In genomic region chr8:104539566-104539965, GRCm38 (mm10) we compare ENCODE assay signal across 16 mouse cellular contexts. TPM values are rescaled to one million over a fixed set of nuclear protein-coding genes. Genes with fewer than 3 reads are reported as not detected.
DNase-seq lines count a peak whose midpoint lies in the region; TF ChIP-seq lines count a peak whose summit lies in the region.
"Had no signal": no experiment of that assay in that cellular context is flagged by ENCODE, and none has a peak within 500 bp of the region (broad histone marks: within the 10 kb centered on the region; RNA-seq: fewer than 3 reads in every experiment).

No protein-coding gene starts in this region.

- TF ChIP-seq CTCF in cortical plate, adult 2 months (IDR thresholded peaks at IDR 0.05; ENCODE audit: extremely low read depth, insufficient read depth, low read length), result no peak

- peak; percentile 58 to 76 for DNase-seq in cerebellum, postnatal 10 days
- no peak for DNase-seq in cerebellum, adult 11-12 months
- DNase-seq in right cerebral cortex, adult 2 months (ENCODE audit: low spot score in 2 of 2), result peak; percentile 58 to 60
- no peak for DNase-seq in right cerebral cortex, postnatal 14 days
- peak; percentile 50 for DNase-seq in telencephalon, adult 2 months (ENCODE audit: low read depth, low spot score)
- no peak for DNase-seq in ovary, postnatal 36 days (ENCODE audit: low spot score)
- DNase-seq in thymus, postnatal 14 days, result no peak
- DNase-seq: gastrocnemius, postnatal 14 days; lung, postnatal 14 days; midbrain, embryonic 14.5 days; thymus, postnatal 4 days had no signal

- H3K27ac ChIP-seq in cortical plate, adult 2 months (ENCODE audit: insufficient read depth, low read length), result 0 out of 2 replicates have a peak overlapping the region, but pooled peaks have one; percentile 5
- H3K27ac ChIP-seq: liver, embryonic 12.5 days; neural tube, embryonic 12.5 days had no signal

- H3K4me1 ChIP-seq in cortical plate, adult 2 months (ENCODE audit: control insufficient read depth, insufficient read depth, low read length), result peaks cover 5% of the 10 kb centered on the region

- TF ChIP-seq POLR2A in cortical plate, adult 2 months (IDR thresholded peaks at IDR 0.05; ENCODE audit: extremely low read depth, insufficient read depth, low read length), result no peak

- no peak overlapping the region for H3K4me3 ChIP-seq in cortical plate, adult 2 months (ENCODE audit: insufficient read depth, low read length)
- H3K4me3 ChIP-seq: liver, embryonic 12.5 days; neural tube, embryonic 12.5 days had no signal

RNA-seq across cellular contexts. Expression of gene Car7, which starts 5.1 kb away (rescaled TPM):
- 48.6 and 59.8 TPM in 2 replicates for polyA plus RNA-seq in cortical plate, adult 2 months (2012; rRNA removed)

RNA-seq across cellular contexts. Expression of gene Nae1, which starts 5.1 kb away (rescaled TPM):
- polyA plus RNA-seq in cortical plate, adult 2 months (2012; rRNA removed), result 75.4 and 76.2 TPM in 2 replicates

RNA-seq across cellular contexts. Expression of gene Terb1, which starts 29.9 kb away (rescaled TPM):
- 0.69 and 1.2 TPM in 2 replicates for polyA plus RNA-seq in cortical plate, adult 2 months (2012; rRNA removed)
- polyA plus RNA-seq: C2C12; heart, embryonic 14.5 days had no signal

RNA-seq across cellular contexts. Expression of gene Pdp2, which starts 51.7 kb away (rescaled TPM):
- polyA plus RNA-seq in cortical plate, adult 2 months (2012; rRNA removed), result 4.7 and 5.1 TPM in 2 replicates

Comparison
In these comparisons a context has a peak if more than half of its experiments do, and no peak if none do; other contexts are left out.
1. DNase-seq: peak in cerebellum, postnatal 10 days (2 of 2), right cerebral cortex, adult 2 months (2 of 2) and telencephalon, adult 2 months (single experiment); none in cerebellum, adult 11-12 months (single experiment), right cerebral cortex, postnatal 14 days (single experiment), ovary, postnatal 36 days (single experiment) and thymus, postnatal 14 days (single experiment).